Mouse (Mus musculus) bone marrow, adult 2 months (tissue): Measurements from ENCODE around the gene Stk11.

Source experiments
- CTCF ChIP-seq: fragments of 200-500 bp; IDR thresholded peaks from 2 replicates; pipeline ENCODE4 v1.5.1; 2011; ENCODE audit warnings: low read length, control low read depth; ENCODE audit not compliant: control insufficient read depth, insufficient read depth
- POLR2A ChIP-seq: fragments of 200-500 bp; IDR thresholded peaks from 2 replicates; pipeline ENCODE4 v1.6.1; 2011; ENCODE audit warnings: low read depth, mild to moderate bottlenecking, control low read depth, low read length, borderline replicate concordance; ENCODE audit not compliant: control insufficient read depth

DNA sequence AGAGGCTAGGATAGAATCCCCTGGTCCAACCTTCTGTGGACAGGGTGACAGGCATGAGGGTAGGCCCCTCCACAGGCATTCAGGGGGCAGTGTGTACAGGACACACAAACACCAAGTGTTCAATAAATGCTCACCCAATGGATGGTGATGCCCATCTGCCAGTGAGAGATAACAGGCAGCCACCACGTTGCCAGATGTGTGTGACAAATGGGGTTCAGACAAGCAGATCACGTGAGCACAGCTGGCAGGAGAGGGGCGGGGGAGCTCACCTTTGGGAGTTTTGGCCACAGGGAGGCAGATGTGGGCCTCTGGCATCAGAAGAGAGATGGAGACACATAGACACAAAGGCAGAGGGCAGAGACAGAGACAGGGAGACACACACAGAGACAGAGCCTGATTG, 34.5 kb upstream of the Stk11 start:
- TF ChIP-seq CTCF: peak; percentile 55; the same call in 1 of the 2 replicates
- no peak for TF ChIP-seq POLR2A
